ENCODE assay signal across 8 mouse cellular contexts in genomic region chr3:86919641-86920342, GRCm38 (mm10). TPM values are rescaled to one million over a fixed set of nuclear protein-coding genes. Genes with fewer than 3 reads are reported as not detected.
A peak's percentile ranks its signal among the peaks of the same experiment; 100 is the strongest.
DNase-seq lines count a peak whose midpoint lies in the region; ATAC-seq and TF ChIP-seq lines count a peak whose summit lies in the region.

No protein-coding gene starts in this region.

- WGBS in bone marrow, adult 2 months: 1% methylated on average over 61 of the region's 61 CpGs
- 0% methylated on average over 37 of the region's 61 CpGs for WGBS in embryonic facial prominence, embryonic 14.5 days
- WGBS in hindbrain, postnatal 0 days: under 1% methylated on average over 61 of the region's 61 CpGs
- 1% methylated on average over 61 of the region's 61 CpGs for WGBS in liver, embryonic 13.5 days (ENCODE audit: insufficient replicate concordance)

- H3K9ac ChIP-seq in embryonic facial prominence, embryonic 14.5 days (ENCODE audit: low read depth, low read length): peak overlapping the region; percentile 85
- H3K9ac ChIP-seq in hindbrain, postnatal 0 days (replicated peaks; ENCODE audit: low read length): peak overlapping the region; percentile 96
- H3K9ac ChIP-seq in liver, embryonic 13.5 days: peak overlapping the region; percentile 17; the same call in 1 of the 2 replicates

- peaks cover 2% of the 10 kb centered on the region; the same call in 1 of the 2 replicates for H3K4me1 ChIP-seq in bone marrow, adult 2 months (ENCODE audit: control insufficient read depth, insufficient read depth, low read length)
- H3K4me1 ChIP-seq in embryonic facial prominence, embryonic 14.5 days (ENCODE audit: control insufficient read depth, insufficient read depth, low read length): peaks cover 3% of the 10 kb centered on the region; the same call in 1 of the 2 replicates
- peaks cover 19% of the 10 kb centered on the region for H3K4me1 ChIP-seq in hindbrain, postnatal 0 days (ENCODE audit: insufficient read depth, low read length)
- peaks cover 22% of the 10 kb centered on the region for H3K4me1 ChIP-seq in liver, embryonic 13.5 days (replicated peaks)

- ATAC-seq in embryonic facial prominence, embryonic 14.5 days (ENCODE audit: low read depth): peak; percentile 31
- peak; percentile 58 for ATAC-seq in hindbrain, postnatal 0 days
- no peak for ATAC-seq in liver, embryonic 13.5 days (ENCODE audit: low read depth)

- H3K27ac ChIP-seq in bone marrow, adult 2 months (ENCODE audit: control insufficient read depth, insufficient read depth, low read depth, low read length, poor library complexity): peak overlapping the region; percentile 21; the same call in 1 of the 2 replicates
- no peak overlapping the region for H3K27ac ChIP-seq in embryonic facial prominence, embryonic 14.5 days (replicated peaks; ENCODE audit: low read depth, low read length)
- H3K27ac ChIP-seq in hindbrain, postnatal 0 days: peak overlapping the region; percentile 98
- H3K27ac ChIP-seq in liver, embryonic 13.5 days: no peak overlapping the region

- no peak for TF ChIP-seq POLR2A in bone marrow, adult 2 months (IDR thresholded peaks at IDR 0.05; ENCODE audit: borderline replicate concordance, control insufficient read depth, low read depth, low read length)

- H3K4me3 ChIP-seq in bone marrow, adult 2 months (replicated peaks; ENCODE audit: control insufficient read depth, low read depth, low read length): peak overlapping the region; percentile 80
- H3K4me3 ChIP-seq in embryonic facial prominence, embryonic 14.5 days (ENCODE audit: low read depth, low read length): peak overlapping the region; percentile 83
- H3K4me3 ChIP-seq in hindbrain, postnatal 0 days (ENCODE audit: low read length): peak overlapping the region; percentile 87
- H3K4me3 ChIP-seq in liver, embryonic 13.5 days (replicated peaks): peak overlapping the region; percentile 64

- TF ChIP-seq CTCF in bone marrow, adult 2 months (IDR thresholded peaks at IDR 0.05; ENCODE audit: control insufficient read depth, insufficient read depth, low read length): no peak
- TF ChIP-seq CTCF in hindbrain, postnatal 0 days (IDR thresholded peaks at IDR 0.05; ENCODE audit: low read depth): no peak; the same call in 1 of the 2 replicates

- H3K36me3 ChIP-seq in embryonic facial prominence, embryonic 14.5 days (ENCODE audit: control insufficient read depth, insufficient read depth, low read length): no peaks in the 10 kb centered on the region
- no peaks in the 10 kb centered on the region for H3K36me3 ChIP-seq in hindbrain, postnatal 0 days (ENCODE audit: insufficient read depth, low read length)
- no peaks in the 10 kb centered on the region for H3K36me3 ChIP-seq in liver, embryonic 13.5 days

- intact Hi-C loops in left cerebral cortex, postnatal 4 days (cut with DNase I): loop anchor here (5.0 kb wide), 1 partner anchor 72 kb away; no protein-coding TSS in a partner anchor

- H3K4me2 ChIP-seq in embryonic facial prominence, embryonic 14.5 days (ENCODE audit: low read depth, low read length): peak overlapping the region; percentile 97
- peak overlapping the region; percentile 74 for H3K4me2 ChIP-seq in hindbrain, postnatal 0 days (ENCODE audit: low read depth, low read length)
- H3K4me2 ChIP-seq in liver, embryonic 13.5 days: peak overlapping the region; percentile 81

- peak; percentile 23 to 33 for DNase-seq in left cerebral cortex, adult 18-20 months (ENCODE audit: low spot score in 2 of 2)
- DNase-seq in left cerebral cortex, postnatal 4 days: no peak
- DNase-seq in embryonic facial prominence, embryonic 14.5 days (ENCODE audit: low spot score): peak; percentile 22
- peak; percentile 65 for DNase-seq in hindbrain, postnatal 0 days (ENCODE audit: low spot score)
- DNase-seq in liver, embryonic 13.5 days: no peak
- peak; percentile 18 for DNase-seq in ovary, postnatal 10 days (ENCODE audit: low spot score)
- DNase-seq in thymus, postnatal 4 days: peak; percentile 70

- H3K27me3 ChIP-seq in embryonic facial prominence, embryonic 14.5 days (replicated peaks; ENCODE audit: control insufficient read depth, insufficient read depth, low read length): peaks cover 14% of the 10 kb centered on the region
- H3K27me3 ChIP-seq in hindbrain, postnatal 0 days (ENCODE audit: insufficient read depth, low read length): no peaks in the 10 kb centered on the region
- H3K27me3 ChIP-seq in liver, embryonic 13.5 days: peaks cover 59% of the 10 kb centered on the region

- H3K9me3 ChIP-seq in embryonic facial prominence, embryonic 14.5 days (ENCODE audit: control insufficient read depth, low read length): no peaks in the 10 kb centered on the region
- H3K9me3 ChIP-seq in hindbrain, postnatal 0 days (ENCODE audit: low read length): no peaks in the 10 kb centered on the region
- no peaks in the 10 kb centered on the region for H3K9me3 ChIP-seq in liver, embryonic 13.5 days (replicated peaks)

RNA-seq across cellular contexts. Expression of gene Dclk2, which starts 0.9 kb away (rescaled TPM):
- 10 to 100 TPM; 60.7 to 60.9 TPM for total RNA-seq in left cerebral cortex, adult 18-20 months (2021)
- total RNA-seq in left cerebral cortex, postnatal 4 days (2021): 100 to 1,000 TPM; 159 to 160 TPM
- polyA plus RNA-seq in bone marrow, adult 2 months (2011; ENCODE audit: insufficient read depth, insufficient read length, low replicate concordance, missing spikeins): 12.6 and 16.4 TPM in 2 replicates
- polyA plus RNA-seq in embryonic facial prominence, embryonic 14.5 days (2014; fragmentation: Nextera tagmentation; extraction: Ambion mirVana): 9.9 and 13.0 TPM in 2 replicates
- 159 and 176 TPM in 2 replicates for total RNA-seq in hindbrain, postnatal 0 days (2014; rRNA removed)
- polyA plus RNA-seq in hindbrain, postnatal 0 days (2015; fragmentation: Nextera tagmentation; extraction: Ambion mirVana): 68.1 and 69.6 TPM in 2 replicates
- 11.0 and 11.5 TPM in 2 replicates for polyA plus RNA-seq in liver, embryonic 13.5 days (2015; fragmentation: Nextera tagmentation; extraction: Ambion mirVana)

Comparison
In these comparisons a context has a peak if more than half of its experiments do, and no peak if none do; other contexts are left out.
1. DNase-seq: peak in left cerebral cortex, adult 18-20 months (2 of 2), embryonic facial prominence, embryonic 14.5 days (single experiment), hindbrain, postnatal 0 days (single experiment), ovary, postnatal 10 days (single experiment) and thymus, postnatal 4 days (single experiment); none in left cerebral cortex, postnatal 4 days (single experiment) and liver, embryonic 13.5 days (single experiment).
2. H3K27ac ChIP-seq: peak in bone marrow, adult 2 months (single experiment) and hindbrain, postnatal 0 days (single experiment); none in embryonic facial prominence, embryonic 14.5 days (single experiment) and liver, embryonic 13.5 days (single experiment).
3. H3K9ac ChIP-seq: peak in every context shown above with its lines; median percentile 96 in hindbrain, postnatal 0 days; 85 in embryonic facial prominence, embryonic 14.5 days; 17 in liver, embryonic 13.5 days.
4. Peak in every context shown above with its lines, with median percentiles within 50 percentile points of each other: H3K4me3 ChIP-seq and H3K4me2 ChIP-seq.